Mouse (Mus musculus): ENCODE data around the gene Dcst1.

Gene Dcst1

GRCm38 (mm10) chr3:89305551-89306325 is 59.3 kb downstream of the Dcst1 start:
- no peak for DNase-seq

GRCm38 (mm10) chr3:89305105-89305504 is 59.9 kb downstream of the Dcst1 start:
- no peak for DNase-seq

GRCm38 (mm10) chr3:89304440-89304839 is 60.6 kb downstream of the Dcst1 start:
- DNase-seq: no peak

DNA sequence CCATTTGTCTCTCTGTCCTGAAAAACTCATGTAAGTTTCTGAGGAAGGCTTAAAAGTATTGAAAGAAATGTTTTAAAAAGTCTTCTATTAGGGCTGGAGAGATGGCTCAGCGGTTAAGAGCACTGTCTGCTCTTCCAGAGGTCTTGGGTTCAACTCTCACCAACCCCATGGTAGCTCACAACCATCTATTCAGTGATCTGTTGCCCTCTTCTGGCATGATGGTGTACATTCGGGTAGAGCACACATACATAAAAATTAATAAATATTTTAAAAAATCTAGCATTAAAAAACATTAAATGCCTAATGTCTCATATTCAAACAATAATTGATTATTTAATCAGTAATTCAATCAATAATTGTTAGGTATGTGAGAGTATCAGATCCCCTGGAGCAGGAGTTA is 64.5 kb downstream of the Dcst1 start:
- DNase-seq: no peak
